Mouse (Mus musculus) neutrophil, adult 5-6 weeks (primary cell): ENCODE results near the gene Gm20388. TPM values are rescaled to one million over a fixed set of nuclear protein-coding genes. Genes with fewer than 3 reads are reported as not detected.
A peak's percentile ranks its signal among the peaks of the same experiment; 100 is the strongest.

ENCODE experiments used
- ATAC-seq: fragments of 151-379, 151-347 bp; 2 replicates; pipeline ENCODE4 v1.8.0; 2017; ENCODE audit warnings: mild to moderate bottlenecking, moderate TSS enrichment; ENCODE audit not compliant: insufficient number of reproducible peaks, poor library complexity, low FRiP score, severe bottlenecking; ENCODE audit errors: extremely low read depth
- total RNA-seq: library from RNA; stranded (forward); fragments of 200-1000 nt; gene quantifications from 2 replicates; pipeline ENCODE4 v1.2.3, GENCODE M21; 2017

Gene Gm20388
- total RNA-seq, 1 experiment from 2014 or later = 10.8 TPM

DNA sequence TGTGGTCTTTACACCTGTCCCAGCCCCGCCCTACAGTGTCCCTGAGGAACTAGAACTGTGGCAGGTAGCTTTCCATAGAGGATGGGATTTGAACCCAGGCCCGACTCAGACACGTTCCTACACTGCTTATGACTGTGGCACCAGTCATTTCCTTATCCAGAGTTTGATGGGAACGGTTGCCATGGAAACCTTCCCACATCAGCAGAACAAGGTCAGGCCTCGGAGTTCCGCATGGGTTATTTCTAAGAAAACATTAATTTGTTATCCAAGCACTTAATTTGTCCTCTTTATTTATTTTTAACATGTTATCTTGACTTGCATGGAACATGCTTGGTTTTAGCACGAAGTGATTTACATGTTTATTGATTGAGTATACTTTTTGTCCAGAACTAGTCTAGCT lies 91.1 kb downstream of the Gm20388 start:
- ATAC-seq = no peak

DNA sequence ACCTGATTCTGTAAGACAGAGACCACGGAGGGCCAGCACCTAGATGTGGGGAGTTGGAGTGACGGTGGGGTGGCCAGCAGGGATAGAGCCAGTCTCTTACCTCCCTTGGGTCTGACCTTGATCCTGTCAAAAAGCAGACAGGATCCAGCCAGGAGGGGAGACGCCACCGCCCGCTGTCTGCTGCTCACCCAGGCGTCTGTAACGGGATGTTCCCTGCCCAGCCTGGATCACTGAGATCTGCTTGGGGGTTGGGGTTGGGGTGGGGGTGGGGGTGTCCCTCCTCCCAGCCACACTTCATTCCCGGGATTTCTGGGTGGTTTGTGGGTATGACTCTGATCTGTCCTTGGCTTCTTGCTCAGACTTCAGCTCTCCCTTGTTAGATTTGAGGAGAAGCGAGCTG lies 91.7 kb downstream of the Gm20388 start:
- no peak for ATAC-seq

DNA sequence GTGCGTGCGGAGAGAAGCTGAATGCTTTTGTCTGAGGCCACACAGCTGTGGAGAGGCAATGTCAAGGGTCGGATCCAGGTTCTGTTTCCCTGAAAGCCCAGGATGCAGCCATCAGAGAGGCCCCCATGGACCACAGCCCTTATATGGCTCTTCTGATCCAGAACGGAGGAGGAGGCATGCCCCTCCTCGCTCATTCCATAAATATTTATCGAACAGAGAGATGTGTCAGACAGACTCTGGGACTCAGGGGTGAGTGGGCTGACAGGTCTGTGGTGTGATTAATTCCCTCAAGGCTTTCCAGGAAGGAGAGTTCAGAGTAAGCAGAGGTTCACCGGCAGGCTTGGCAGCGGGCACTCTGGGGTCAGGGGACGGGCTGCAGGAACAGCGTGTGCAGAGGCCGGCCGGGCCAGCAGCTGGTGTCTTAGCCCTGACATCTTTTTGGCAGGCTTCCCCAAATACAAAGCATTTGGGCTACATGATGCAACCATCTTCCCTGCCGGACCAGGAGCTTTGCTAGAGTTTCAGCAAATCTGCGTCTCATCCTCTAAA lies 93.6 kb downstream of the Gm20388 start:
- ATAC-seq = no peak

DNA sequence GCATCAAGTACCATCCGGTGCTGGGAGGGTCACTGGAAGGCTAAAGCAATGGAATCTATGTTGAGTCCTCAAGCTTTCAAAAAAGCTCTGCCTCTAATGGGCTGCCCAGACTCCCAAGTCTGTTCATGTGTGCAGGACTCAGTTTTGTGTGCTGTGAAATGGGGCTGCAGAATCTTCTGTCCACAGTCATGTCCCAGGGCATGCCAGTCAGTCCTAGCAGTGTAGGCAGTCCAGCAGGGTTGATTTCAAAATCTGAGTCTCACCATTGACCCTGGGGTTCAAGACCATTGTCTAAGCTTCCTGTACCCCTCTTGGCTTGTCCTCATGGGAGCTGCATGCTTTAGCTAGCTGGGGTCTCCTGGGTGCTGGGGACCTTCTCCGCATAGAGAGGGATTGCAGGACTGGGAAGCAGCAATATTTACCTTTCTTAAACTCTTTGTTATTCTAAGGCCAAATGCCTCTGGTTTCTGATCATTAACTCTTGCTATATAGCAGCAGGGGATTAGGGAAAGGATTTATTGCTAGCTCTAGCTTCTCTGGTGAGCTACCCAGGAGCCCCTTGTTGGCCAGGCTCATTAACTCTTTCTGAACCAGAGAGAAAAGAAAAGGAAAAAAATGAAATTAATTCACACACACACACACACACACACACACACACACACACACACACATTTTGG lies 94.2 kb downstream of the Gm20388 start:
- ATAC-seq = no peak

- ATAC-seq = no peak
These were observed 96.1 kb downstream of the Gm20388 start for GRCm38 (mm10) chr8:120006645-120007160.

DNA sequence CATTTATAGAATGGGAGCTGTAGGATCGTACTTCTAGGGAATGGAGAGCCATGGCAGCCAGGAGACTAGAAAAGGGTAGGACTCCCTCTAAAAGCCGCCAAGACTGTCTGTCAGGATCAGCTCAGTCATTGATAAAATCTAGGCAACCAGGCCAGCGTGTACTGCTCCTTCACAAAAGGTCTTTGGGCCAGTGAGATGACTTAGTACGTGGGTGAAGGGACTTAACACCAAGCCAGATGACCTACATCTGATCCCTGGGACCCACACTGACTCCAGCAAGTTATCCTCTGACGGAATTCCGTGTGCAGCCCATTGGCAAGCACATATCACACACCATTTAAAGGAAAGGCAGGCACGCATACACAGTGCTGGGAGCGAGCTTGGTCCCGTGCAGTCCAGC lies 96.5 kb downstream of the Gm20388 start:
- ATAC-seq = no peak

GRCm38 (mm10) chr8:120009284-120009683 lies 98.6 kb downstream of the Gm20388 start:
- ATAC-seq = no peak

GRCm38 (mm10) chr8:120012491-120012890 lies 101.8 kb downstream of the Gm20388 start:
- no peak for ATAC-seq

DNA sequence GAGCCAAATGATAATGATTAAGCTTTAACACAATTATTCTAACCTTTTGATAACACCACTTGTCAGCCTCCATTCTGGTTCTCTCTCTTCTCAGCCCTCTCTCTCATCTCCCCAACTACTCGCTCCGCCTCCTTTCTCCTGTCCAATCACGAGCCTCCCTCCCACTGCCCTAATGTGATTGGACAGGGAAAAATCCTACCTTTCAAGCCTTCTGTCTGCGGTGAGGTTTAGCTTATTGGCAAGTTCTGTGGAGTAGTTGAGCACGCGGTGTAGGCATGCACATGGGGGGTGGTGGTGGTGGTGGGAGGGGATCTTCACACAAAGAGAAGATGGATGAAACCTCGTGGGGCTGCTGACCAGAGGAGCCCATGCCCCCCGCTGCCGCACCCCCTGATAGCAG lies 102.3 kb downstream of the Gm20388 start:
- no peak for ATAC-seq

DNA sequence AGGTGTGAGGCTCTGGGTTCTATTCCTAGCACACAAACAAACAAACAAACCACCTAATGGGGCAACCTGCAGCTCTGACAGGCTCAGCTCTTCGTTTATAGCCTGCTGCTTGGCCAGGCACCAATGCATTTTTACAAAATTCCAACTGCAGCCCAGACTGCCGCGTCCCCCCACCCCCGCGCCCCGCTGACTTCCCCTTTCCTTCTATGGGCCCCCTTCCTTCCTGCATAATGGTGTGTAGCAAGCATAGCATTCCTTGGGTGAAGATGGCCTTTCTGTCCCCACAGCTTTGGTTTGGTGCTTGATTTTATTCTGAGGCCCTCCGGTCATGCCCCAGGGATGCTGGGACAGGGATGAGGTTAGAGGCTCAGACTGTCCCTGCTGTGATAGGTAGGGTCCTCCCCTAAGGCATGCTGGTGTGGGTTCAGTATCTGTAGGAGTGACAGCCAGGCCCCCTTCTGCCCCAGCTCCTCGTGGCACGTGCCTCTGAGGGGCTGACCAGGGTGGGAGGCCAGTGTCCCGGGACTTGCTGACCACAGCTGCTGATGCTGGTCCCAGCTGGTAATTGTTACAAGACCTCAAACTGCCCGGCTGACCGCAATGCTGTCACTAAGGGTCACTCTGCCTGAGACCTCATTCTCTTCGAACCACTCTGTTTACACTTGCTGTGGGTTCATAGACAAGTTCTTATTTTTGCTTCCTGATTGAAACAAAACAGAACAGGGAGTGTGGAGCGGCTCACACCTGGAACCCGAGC lies 103.8 kb downstream of the Gm20388 start:
- no peak for ATAC-seq

GRCm38 (mm10) chr8:120015916-120016315 lies 105.3 kb downstream of the Gm20388 start:
- ATAC-seq = no peak

GRCm38 (mm10) chr8:120016424-120016823 lies 105.8 kb downstream of the Gm20388 start:
- ATAC-seq = peak; percentile 59

DNA sequence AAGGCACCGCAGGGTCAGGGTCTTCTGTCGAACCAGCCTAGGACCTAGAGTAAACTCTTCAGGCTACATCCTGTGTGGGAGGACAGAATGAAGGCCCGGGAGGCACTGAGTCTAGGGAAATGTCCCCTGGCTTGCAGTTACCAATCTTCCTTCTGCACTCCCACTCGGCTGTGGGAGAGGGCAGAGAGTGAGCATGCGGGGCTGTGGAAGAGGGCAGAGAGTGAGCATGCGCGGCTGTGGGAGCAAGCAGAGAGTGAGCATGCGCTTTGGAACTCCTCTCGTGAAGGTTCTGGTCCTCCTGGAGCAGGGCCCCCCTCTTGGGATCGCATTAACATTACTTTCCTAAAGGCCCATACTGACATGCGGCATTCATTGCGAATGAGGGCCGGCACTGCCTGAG lies 106.7 kb downstream of the Gm20388 start:
- ATAC-seq = no peak

DNA sequence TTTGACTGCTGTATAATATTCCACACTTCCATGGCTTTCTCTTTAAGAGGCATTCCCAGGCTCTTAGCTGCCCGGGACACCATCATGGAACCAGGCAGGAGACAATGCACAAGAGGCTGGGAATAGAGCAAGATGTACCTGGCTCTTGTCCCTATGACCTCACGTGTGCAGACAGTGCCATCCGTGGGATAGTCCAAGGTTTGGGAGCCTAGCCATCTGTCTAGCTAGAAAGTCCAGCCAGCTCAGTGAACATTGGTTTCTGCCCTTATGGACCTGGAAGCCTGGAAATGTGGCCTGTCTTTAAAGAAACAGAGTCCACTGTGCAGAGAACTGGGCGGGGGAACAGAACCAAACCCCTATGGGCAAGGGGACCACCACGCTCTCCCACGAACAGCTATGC lies 107.1 kb downstream of the Gm20388 start:
- ATAC-seq = no peak

GRCm38 (mm10) chr8:120018379-120018778 lies 107.7 kb downstream of the Gm20388 start:
- no peak for ATAC-seq

DNA sequence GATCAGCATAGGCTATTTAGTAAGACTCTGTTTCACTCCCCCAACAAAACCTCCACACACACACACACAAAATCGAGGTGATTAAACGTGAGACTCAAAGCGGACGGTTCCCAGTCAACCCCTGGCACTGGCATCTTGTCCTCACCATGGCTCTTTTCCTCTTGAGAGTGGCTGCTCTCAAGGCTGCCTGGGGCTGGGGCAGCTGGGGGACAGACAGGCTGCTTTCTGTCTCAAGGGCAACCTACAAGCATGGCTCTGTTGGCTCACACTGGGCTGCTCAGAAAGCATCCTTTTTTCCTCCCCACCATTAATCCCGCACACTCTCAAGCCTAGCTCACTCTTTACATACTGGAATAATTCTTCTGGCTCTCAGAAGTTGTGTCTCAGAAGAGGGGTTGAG lies 108.7 kb downstream of the Gm20388 start:
- ATAC-seq = no peak

DNA sequence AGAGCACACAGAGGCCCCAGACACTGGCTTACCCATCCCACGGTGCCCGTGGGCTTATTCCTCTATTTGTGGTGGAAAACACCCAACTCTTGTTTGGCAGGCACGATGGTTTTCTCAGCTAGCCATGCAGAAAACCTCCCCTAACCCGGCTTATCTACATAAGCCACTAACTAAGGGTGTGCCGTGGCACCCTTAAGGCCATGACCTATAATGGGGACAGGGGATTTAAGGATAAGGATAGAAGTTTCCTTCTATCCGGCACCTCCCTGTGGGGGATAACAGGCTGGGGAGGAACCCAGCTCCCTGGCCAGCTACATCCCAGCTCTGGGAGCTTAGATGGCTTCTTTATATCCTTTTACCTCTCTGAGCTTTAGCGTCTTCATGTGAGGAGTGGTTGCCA lies 109.7 kb downstream of the Gm20388 start:
- no peak for ATAC-seq

GRCm38 (mm10) chr8:120026199-120026598 lies 115.6 kb downstream of the Gm20388 start:
- ATAC-seq = no peak

GRCm38 (mm10) chr8:120026991-120027390 lies 116.3 kb downstream of the Gm20388 start:
- ATAC-seq = no peak

DNA sequence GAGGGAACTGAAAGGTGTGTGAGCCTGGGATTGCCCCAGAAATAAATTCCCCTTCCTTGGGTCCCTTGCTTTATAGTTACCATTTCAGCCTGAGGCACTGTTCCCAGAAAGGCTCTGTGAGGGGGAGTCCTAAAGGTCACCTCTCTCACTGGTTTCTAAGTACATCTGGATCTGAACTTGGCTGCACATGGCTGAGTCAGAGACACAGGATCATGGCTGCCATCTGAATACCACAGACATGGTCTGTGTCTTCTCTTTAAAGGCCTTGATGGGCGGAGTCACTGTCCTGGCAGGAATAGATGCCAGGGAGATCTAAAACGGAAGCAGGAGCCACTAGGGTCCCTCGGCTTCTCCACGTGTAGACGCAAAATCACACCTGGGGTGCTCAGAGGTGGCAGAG lies 119.8 kb downstream of the Gm20388 start:
- no peak for ATAC-seq
